Mouse (Mus musculus) heart, embryonic 15.5 days (tissue): ENCODE results near the gene Sbk2. TPM values are rescaled to one million over a fixed set of nuclear protein-coding genes. Genes with fewer than 3 reads are reported as not detected.

ENCODE experiments used
- ATAC-seq: fragments of 200-750 bp; cut with Nextera tagmentation; replicated peaks from 2 replicates; pipeline ENCODE4 v1.8.0; 2017; ENCODE audit warnings: low read depth, moderate TSS enrichment; ENCODE audit not compliant: insufficient number of reproducible peaks, insufficient read depth, low FRiP score
- H3K27ac ChIP-seq: fragments of 300-500 bp; sonication (generic); 2 replicates; pipeline ENCODE4 v1.5.1; 2015; ENCODE audit warnings: mild to moderate bottlenecking, inconsistent platforms
- H3K27me3 ChIP-seq: fragments of 300-500 bp; sonication (generic); 2 replicates; pipeline ENCODE4 v1.6.1; 2015; ENCODE audit warnings: inconsistent platforms
- H3K36me3 ChIP-seq: fragments of 300-500 bp; sonication (generic); 2 replicates; pipeline ENCODE4 v1.6.1; 2015; ENCODE audit warnings: mild to moderate bottlenecking, inconsistent platforms
- H3K4me1 ChIP-seq: fragments of 300-500 bp; sonication (generic); replicated peaks from 2 replicates; pipeline ENCODE4 v1.6.1; 2015; ENCODE audit warnings: inconsistent platforms
- H3K4me2 ChIP-seq: fragments of 300-500 bp; sonication (generic); 2 replicates; pipeline ENCODE4 v1.6.1; 2015; ENCODE audit warnings: inconsistent platforms, mild to moderate bottlenecking, moderate library complexity
- H3K4me3 ChIP-seq: fragments of 300-500 bp; sonication (generic); 2 replicates; pipeline ENCODE4 v1.5.1; 2015; ENCODE audit warnings: mild to moderate bottlenecking, inconsistent platforms
- H3K9ac ChIP-seq: fragments of 300-500 bp; sonication (generic); 2 replicates; pipeline ENCODE4 v1.6.1; 2015; ENCODE audit warnings: mild to moderate bottlenecking, inconsistent platforms
- H3K9me3 ChIP-seq: fragments of 300-500 bp; sonication (generic); replicated peaks from 2 replicates; pipeline ENCODE4 v1.6.1; 2016; ENCODE audit warnings: inconsistent platforms
- WGBS: fragments of 180-500 bp; shearing (Covaris S2); methylation state at CpG from one replicate; pipeline ENCODE4 v1.1.7; 2015; ENCODE audit warnings: mixed read lengths; 5-methylcytosine and 5-hydroxymethylcytosine counted together
- polyA plus RNA-seq: library from polyadenylated mRNA; unstranded; fragments of >200 nt; fragmentation: Nextera tagmentation; extraction: Ambion mirVana; gene quantifications from 2 replicates; pipeline ENCODE4 v1.2.1, GENCODE M21; 2015

Gene Sbk2
- polyA plus RNA-seq, 1 experiment from 2014 or later = 4.8 TPM

DNA sequence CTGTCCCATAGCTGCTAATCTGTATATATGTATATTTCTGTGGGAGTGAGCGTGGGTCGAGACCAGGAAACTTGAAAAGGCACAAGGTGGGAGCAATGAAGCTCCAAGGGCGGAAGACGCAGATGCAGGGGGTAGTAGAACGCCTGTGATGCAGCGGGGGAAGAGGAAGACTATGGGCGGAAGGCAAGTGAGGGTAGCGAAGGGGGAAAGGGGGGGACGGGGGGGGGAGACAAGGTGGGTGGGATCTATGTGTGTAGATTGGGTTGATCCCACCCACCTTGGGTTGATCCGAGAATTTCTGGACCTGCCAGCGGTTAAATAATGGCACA is 63.7 kb downstream of the Sbk2 start:
- WGBS = 17% methylated on average over 11 of the region's 11 CpGs
- H3K36me3 ChIP-seq = no peaks in the 10 kb centered on the region
- H3K27me3 ChIP-seq = no peaks in the 10 kb centered on the region
- peak overlapping the region; percentile 69 for H3K4me2 ChIP-seq
- H3K27ac ChIP-seq = peak overlapping the region; percentile 79
- H3K4me1 ChIP-seq = peaks cover 13% of the 10 kb centered on the region
- ATAC-seq = no peak
- no peaks in the 10 kb centered on the region for H3K9me3 ChIP-seq
- H3K9ac ChIP-seq = 0 out of 2 replicates have a peak overlapping the region, but pooled peaks have one; percentile 33
- H3K4me3 ChIP-seq = peak overlapping the region; percentile 43

DNA sequence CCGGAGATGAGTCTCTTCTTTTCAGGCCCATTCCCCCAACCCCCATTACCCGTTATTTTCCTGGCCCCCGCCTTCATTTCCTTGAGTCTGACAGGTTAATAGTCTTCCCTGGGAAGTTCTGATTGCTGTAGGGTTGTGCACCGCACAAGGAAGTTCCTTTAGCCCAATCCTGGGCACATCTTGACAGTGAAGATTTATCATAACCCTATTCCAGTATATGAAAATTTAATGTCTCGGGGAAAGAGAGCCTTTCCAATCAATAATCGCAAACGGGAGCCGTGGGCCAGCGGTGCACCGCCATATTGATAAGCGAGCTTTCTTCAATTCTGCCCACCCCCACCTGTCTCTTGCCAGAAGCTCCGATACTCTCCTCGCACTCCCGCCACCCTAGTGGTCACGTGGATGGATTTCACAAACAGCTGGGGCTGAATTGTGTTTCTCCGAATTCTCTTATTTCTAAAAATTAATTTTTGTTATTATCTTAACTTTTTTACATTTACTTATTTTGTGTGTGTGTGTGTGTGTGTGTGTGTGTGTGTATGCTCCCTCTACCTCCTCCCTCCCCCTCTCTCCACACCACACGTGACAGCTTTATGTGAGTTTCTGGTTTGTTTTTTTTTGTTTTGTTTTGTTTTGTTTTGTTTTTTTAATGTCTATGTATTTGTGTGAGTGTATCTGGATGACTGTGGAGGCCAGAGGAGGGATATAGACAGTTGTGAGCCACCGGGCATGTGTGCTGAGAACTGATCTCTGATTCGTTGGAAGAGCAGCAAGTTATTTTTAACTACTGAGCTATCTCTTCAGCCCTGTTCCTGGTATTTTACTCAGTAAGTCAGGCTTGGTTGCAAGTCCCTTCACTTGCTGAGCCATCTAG is 64.3 kb downstream of the Sbk2 start:
- H3K9me3 ChIP-seq = no peaks in the 10 kb centered on the region
- H3K27me3 ChIP-seq = no peaks in the 10 kb centered on the region
- H3K4me2 ChIP-seq = peak overlapping the region; percentile 69
- peak overlapping the region; percentile 43 for H3K4me3 ChIP-seq
- peak; percentile 64 for ATAC-seq
- peak overlapping the region; percentile 79 for H3K27ac ChIP-seq
- H3K36me3 ChIP-seq = no peaks in the 10 kb centered on the region
- peaks cover 13% of the 10 kb centered on the region for H3K4me1 ChIP-seq
- WGBS = 4% methylated on average over 19 of the region's 19 CpGs
- H3K9ac ChIP-seq = peak overlapping the region; percentile 37

DNA sequence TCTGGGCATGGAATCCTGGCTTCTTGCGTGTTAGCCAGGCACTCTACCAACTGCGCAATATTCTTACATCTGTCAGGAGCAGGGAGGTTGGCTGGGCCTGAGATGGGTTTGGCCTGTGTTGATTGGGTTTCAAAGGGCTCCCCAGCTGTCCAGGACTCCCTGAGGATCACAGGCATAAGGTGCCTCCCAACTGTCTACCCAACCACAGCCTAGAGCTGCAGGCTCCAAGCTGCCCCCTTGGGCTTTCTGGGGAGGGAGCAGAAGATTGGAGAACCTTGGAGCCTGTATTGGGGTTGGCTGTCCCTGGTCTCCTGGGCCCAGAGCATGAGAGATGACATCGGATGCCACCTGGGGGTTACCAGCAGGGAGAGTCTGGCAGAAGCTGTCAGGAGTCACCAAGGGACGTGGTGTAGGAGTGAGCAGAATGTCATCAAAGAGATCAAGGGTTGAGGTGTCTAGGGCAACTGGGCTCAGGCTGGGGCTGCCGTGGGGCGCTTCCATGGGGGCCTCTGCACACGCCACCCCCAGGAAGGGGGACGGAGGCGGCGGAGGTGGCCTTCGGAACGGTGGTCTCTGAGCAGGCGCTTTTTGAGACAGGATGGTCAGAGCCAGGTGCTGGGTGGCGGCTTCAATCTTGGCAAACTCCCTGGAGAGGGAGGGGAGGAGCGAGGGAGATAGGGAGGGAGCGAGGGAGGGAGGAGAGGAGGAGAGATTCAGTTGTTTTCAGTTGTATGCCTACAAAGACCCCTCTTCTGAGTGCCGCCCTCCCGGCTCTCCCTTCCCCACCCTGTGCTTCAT is 65.2 kb downstream of the Sbk2 start:
- 20% methylated on average over 16 of the region's 18 CpGs for WGBS
- H3K27ac ChIP-seq = no peak overlapping the region
- H3K4me2 ChIP-seq = peak overlapping the region; percentile 69
- H3K27me3 ChIP-seq = no peaks in the 10 kb centered on the region
- ATAC-seq = peak; percentile 37
- no peaks in the 10 kb centered on the region for H3K36me3 ChIP-seq
- H3K9me3 ChIP-seq = no peaks in the 10 kb centered on the region
- peaks cover 13% of the 10 kb centered on the region for H3K4me1 ChIP-seq
- peak overlapping the region; percentile 43 for H3K4me3 ChIP-seq
- peak overlapping the region; percentile 37 for H3K9ac ChIP-seq

DNA sequence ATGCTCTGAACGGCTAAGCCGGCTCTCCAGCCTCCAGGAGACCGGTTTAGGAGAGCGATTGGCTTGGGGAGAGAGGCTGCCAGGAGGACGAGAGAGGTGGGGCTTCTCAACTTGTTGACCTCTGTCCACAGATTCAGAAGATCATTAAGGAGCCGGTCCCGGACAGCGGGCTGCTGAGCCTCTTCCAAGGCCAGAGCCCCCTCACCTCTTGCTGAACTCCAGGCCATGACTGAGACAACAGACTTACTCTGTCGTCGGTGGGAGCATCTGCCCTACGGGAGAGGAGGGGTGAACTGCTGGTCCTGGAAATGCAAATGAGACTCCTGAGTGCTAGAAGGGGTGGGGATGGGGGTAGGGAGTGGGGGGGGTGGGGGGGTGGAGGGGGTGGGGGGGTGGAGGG is 69.0 kb downstream of the Sbk2 start:
- no peak for ATAC-seq

More for the DNA sequence above, 69.0 kb downstream of the Sbk2 start:
- Histone ChIP-seq H3K4me3 (no peak overlapping the region), H3K9ac (no peak overlapping the region), H3K4me2 (no peak overlapping the region), H3K4me1 (peaks cover 10% of the 10 kb centered on the region), H3K27me3 (no peaks in the 10 kb centered on the region), H3K9me3 (no peaks in the 10 kb centered on the region), H3K27ac (no peak overlapping the region), H3K36me3 (no peaks in the 10 kb centered on the region)
- 53% methylated on average over 11 of the region's 11 CpGs for whole genome bisulfite sequencing

Other genes with a start within 250 kb of the Sbk2 start
- gene Tmem150b, start 239.2 kb downstream of the Sbk2 start, polyA plus RNA-seq = 0.11 TPM in 1 of 2 replicates, not detected in the other
- gene Kmt5c, start 224.3 kb downstream of the Sbk2 start, polyA plus RNA-seq = 47.8 and 59.4 TPM in 2 replicates
- gene Cox6b2, start 211.3 kb downstream of the Sbk2 start, polyA plus RNA-seq = 34.9 and 35.6 TPM in 2 replicates
- gene Fam71e2, start 193.1 kb downstream of the Sbk2 start, polyA plus RNA-seq = not detected in 2 replicates
- gene Il11, start 181.5 kb downstream of the Sbk2 start, polyA plus RNA-seq = 0.06 TPM in 1 of 2 replicates, not detected in the other
- 0.25 TPM in 1 of 2 replicates, not detected in the other for gene Tmem190, start 181.5 kb downstream of the Sbk2 start, polyA plus RNA-seq
- gene Tmem238, start 174.8 kb downstream of the Sbk2 start, polyA plus RNA-seq = 4.2 and 5.0 TPM in 2 replicates
- 197 and 209 TPM in 2 replicates for gene Rpl28, start 171.5 kb downstream of the Sbk2 start, polyA plus RNA-seq
- 283 and 347 TPM in 2 replicates for gene Ube2s, start 151.8 kb downstream of the Sbk2 start, polyA plus RNA-seq
- 0.05 and 0.14 TPM in 2 replicates for gene Shisa7, start 119.7 kb downstream of the Sbk2 start, polyA plus RNA-seq
- gene Isoc2b, start 94.1 kb downstream of the Sbk2 start, polyA plus RNA-seq = 3.0 and 4.8 TPM in 2 replicates
- 1.3 and 1.6 TPM in 2 replicates for gene Isoc2a, start 87.3 kb downstream of the Sbk2 start, polyA plus RNA-seq
- gene Gm36210, start 57.9 kb downstream of the Sbk2 start, polyA plus RNA-seq = not detected in 2 replicates
- gene Zfp628, start 49.2 kb downstream of the Sbk2 start, polyA plus RNA-seq = 2.1 and 3.0 TPM in 2 replicates
- gene Nat14, start 42.4 kb downstream of the Sbk2 start, polyA plus RNA-seq = 4.2 and 5.3 TPM in 2 replicates
- gene Ssc5d, start 38.6 kb downstream of the Sbk2 start, polyA plus RNA-seq = 2.6 and 3.3 TPM in 2 replicates
- gene Sbk3, start 6.8 kb upstream of the Sbk2 start, polyA plus RNA-seq = 0.33 and 0.55 TPM in 2 replicates
- gene Zfp579, start 31.8 kb upstream of the Sbk2 start, polyA plus RNA-seq = 22.5 and 26.7 TPM in 2 replicates
- gene Zfp524, start 50.0 kb upstream of the Sbk2 start, polyA plus RNA-seq = 11.3 and 12.1 TPM in 2 replicates
- gene Fiz1, start 50.3 kb upstream of the Sbk2 start, polyA plus RNA-seq = 26.2 and 31.4 TPM in 2 replicates
- 0.78 TPM in 1 of 2 replicates, not detected in the other for gene Gm44973, start 51.1 kb upstream of the Sbk2 start, polyA plus RNA-seq
- 3.3 and 5.5 TPM in 2 replicates for gene Zfp865, start 56.0 kb upstream of the Sbk2 start, polyA plus RNA-seq
- gene Ccdc106, start 56.1 kb upstream of the Sbk2 start, polyA plus RNA-seq = 1.7 and 3.7 TPM in 2 replicates
- not detected in 2 replicates for gene 4632433K11Rik, start 69.7 kb upstream of the Sbk2 start, polyA plus RNA-seq
- gene Zfp784, start 74.0 kb upstream of the Sbk2 start, polyA plus RNA-seq = 5.4 and 6.5 TPM in 2 replicates
- gene Zfp580, start 87.1 kb upstream of the Sbk2 start, polyA plus RNA-seq = 14.7 and 17.2 TPM in 2 replicates
- gene U2af2, start 97.7 kb upstream of the Sbk2 start, polyA plus RNA-seq = 63.0 and 78.8 TPM in 2 replicates
- gene Epn1, start 115.8 kb upstream of the Sbk2 start, polyA plus RNA-seq = 43.1 and 57.0 TPM in 2 replicates
- gene Rfpl4, start 152.5 kb upstream of the Sbk2 start, polyA plus RNA-seq = not detected in 2 replicates
- 1.3 and 1.7 TPM in 2 replicates for gene Rasl2-9, start 161.5 kb upstream of the Sbk2 start, polyA plus RNA-seq
- gene Vmn1r55, start 185.3 kb upstream of the Sbk2 start, polyA plus RNA-seq = not detected in 2 replicates
- gene Vmn1r56, start 232.3 kb upstream of the Sbk2 start, polyA plus RNA-seq = not detected in 2 replicates